Mouse (Mus musculus) layer of hippocampus, adult 2 months (tissue): ENCODE measurements around the gene Fosl2. TPM values are rescaled to one million over a fixed set of nuclear protein-coding genes. Genes with fewer than 3 reads are reported as not detected.
A peak's percentile ranks its signal among the peaks of the same experiment; 100 is the strongest.

ENCODE experiments used
- DNase-seq, 2 experiments: peaks; one replicate each; pipeline ENCODE4 v3.0.0; 2022; ENCODE audit warnings: low spot score in 2 of 2
- H3K27ac ChIP-seq: fragments of 200-600 bp; 2 replicates; pipeline ENCODE4 v1.8.1; 2022
- H3K4me3 ChIP-seq: fragments of 200-600 bp; 2 replicates; pipeline ENCODE4 v1.8.1; 2022; ENCODE audit warnings: mild to moderate bottlenecking
- CTCF ChIP-seq: fragments of 200-600 bp; conservative IDR thresholded peaks from 2 replicates; pipeline ENCODE4 v1.8.1; 2022; ENCODE audit warnings: antibody characterized with exemption, mild to moderate bottlenecking, moderate library complexity
- long read RNA-seq, 2 experiments: library from polyadenylated mRNA; stranded (forward); transcript quantifications; one replicate each; pipeline ENCODE4 v2.0.0; 2021; ENCODE audit warnings: borderline mapping rate in 2 of 2
- total RNA-seq, 2 experiments: library from RNA; stranded (reverse); gene quantifications; 2 replicates each; pipeline ENCODE4 v1.2.3; 2021

Gene Fosl2
- total RNA-seq = 10 to 100 TPM; 52.1 to 52.5 TPM
- long read RNA-seq, experiment 1, full-length matches to known transcripts = 4 of 11 reads
- long read RNA-seq, experiment 1, partial matches to known transcripts = 0 of 11 reads
- long read RNA-seq, experiment 1, other reads (novel, unspliced or antisense) = 7 of 11 reads
- long read RNA-seq, experiment 2, full-length matches to known transcripts = 3 of 15 reads
- long read RNA-seq, experiment 2, partial matches to known transcripts = 0 of 15 reads
- long read RNA-seq, experiment 2, other reads (novel, unspliced or antisense) = 12 of 15 reads

DNA sequence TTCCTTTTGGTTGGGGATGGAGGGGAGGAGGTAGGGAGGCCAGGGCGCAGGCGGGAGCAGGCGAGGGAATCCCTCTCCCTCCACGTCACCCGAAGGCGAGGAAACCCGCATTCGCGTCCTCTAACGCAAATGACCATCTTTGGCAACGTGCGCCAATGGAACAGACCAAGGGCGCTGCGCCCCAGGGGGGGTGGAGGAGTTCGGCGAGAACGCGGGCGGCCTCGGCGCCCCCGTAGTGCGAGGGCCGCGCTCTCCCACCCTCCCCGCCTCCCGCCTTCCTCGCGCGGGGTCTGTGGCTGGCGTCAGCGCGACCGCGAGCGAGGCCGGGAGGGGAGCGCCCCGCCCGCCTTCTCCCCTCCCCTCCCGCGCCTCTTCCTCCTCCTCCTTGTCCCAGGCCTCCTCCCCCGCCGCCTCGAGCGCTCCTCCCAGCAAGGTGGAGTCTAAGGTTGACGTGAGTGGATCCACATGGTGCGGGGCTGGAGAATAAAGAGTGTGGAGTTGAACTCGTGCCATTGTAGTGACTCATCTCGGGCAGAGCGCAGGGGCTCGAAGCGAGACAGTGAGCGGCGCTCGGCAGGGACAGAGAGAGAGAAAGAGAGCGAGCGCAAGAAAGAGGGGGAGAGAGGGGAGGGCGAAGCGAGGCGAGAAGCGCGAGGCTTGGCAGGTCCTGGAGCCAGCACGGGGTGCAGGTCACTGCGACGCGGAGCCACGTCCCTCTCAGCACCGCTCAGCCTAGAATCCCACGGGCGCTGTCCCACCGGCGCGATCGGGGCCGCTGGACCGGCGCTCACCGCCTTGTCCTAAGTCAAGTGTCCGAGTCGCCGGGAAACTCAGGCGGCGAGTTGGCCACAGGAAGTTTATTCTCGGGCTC, at the start of gene Fosl2:
Gene Fosl2, plus strand, starts transcription at position 466 of the 871 bp plus-strand sequence.
- peak; percentile 92 to 96 for DNase-seq
- TF ChIP-seq CTCF = no peak
- peak within 1 kb of the TSS; percentile 86 for H3K4me3 ChIP-seq
- H3K27ac ChIP-seq = peak within 1 kb of the TSS; percentile 99

DNA sequence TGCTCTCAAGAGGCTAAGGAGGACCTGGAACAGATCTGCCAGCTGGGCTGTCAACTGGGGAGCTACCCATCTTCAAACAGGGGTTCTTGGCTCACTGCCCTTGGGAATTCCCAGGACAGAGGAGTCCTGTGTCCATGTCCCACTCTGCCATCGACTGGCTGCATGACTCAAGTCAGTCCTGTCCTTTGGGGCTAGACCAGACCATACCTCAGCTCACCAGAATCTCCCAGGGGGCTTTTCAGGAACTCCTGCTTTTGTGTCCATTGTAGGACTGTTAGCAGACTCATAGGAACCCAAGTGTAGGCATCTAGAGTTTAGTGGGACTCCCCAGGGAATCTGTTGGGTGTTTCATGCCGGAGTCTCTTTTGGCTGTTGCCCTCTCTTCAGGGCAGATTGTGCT, 49.6 kb upstream of the Fosl2 start:
- TF ChIP-seq CTCF = no peak
- DNase-seq = no peak
- Histone ChIP-seq H3K27ac (no peak overlapping the region), H3K4me3 (no peak overlapping the region)

DNA sequence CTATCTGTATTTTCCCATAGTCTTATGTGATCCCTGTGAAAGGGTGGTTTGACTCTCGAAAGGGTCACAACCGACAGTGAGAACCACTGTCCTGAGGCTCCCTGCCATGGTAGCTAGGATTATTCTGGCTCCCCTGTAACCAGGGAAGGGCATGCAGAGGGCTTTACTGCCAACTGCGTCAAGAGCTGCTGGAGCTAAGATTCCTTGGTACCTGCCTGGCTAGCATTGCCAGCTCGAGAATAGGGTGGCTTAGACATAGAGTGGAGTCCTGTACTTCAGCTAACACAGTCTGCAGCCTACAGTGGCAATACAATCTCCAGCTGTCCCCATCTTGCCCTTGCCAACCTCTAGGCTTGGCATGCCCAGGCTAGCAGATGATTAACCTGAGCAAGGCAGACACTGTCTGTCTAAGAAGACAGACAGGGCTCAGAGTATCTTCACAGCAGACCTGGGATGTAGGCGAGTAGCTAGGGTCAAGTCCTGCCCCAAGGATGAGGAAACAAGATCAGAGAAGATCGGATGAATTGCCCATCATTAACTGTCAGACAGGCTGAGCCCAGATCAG, 49.0 kb upstream of the Fosl2 start:
- DNase-seq = no peak
- no peak overlapping the region for H3K27ac ChIP-seq

DNA sequence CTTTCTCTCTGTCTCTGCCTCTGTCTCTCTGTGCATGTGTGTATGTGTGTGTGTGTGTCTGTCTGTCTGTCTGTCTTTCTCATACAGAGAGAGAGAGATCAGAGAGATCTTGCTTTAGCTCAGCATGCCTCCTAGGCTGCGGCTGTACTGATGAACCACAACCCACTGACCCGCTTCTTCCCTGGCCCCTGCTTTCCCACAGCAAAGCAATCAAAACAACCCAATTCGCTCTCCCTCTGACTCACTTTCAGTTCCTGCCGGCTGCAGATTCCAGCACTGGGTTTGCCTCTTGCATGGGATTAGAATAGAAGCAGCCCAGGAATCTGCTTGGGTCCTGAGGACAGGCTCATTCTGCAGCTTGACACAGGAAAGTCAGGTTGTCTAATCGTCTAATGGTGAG, 46.1 kb upstream of the Fosl2 start:
- no peak overlapping the region for H3K27ac ChIP-seq
- TF ChIP-seq CTCF = no peak
- no peak overlapping the region for H3K4me3 ChIP-seq
- no peak for DNase-seq

More for the DNA sequence above, 49.0 kb upstream of the Fosl2 start:
- TF ChIP-seq CTCF = no peak
- H3K4me3 ChIP-seq = no peak overlapping the region

DNA sequence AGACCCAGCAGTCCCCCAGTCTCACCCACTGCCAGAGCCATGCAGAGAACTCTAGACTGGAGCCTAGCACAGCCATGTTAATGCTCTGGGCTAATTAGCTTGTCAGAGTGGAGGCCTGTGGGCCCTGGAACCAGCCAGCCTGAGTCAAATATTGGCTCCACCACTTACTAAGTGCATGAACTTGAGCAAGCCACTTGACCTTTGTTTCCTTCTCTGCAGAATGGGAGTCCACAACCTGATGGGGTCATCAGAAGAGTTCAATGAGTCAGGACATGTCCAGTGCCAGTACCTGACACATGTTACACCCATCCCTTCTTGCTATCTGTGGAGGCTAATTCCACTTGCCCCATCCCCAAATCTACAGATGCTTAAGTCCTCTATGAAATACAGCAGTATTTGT, 43.3 kb upstream of the Fosl2 start:
- TF ChIP-seq CTCF = no peak
- DNase-seq = no peak
- no peak overlapping the region for H3K27ac ChIP-seq
- H3K4me3 ChIP-seq = no peak overlapping the region

DNA sequence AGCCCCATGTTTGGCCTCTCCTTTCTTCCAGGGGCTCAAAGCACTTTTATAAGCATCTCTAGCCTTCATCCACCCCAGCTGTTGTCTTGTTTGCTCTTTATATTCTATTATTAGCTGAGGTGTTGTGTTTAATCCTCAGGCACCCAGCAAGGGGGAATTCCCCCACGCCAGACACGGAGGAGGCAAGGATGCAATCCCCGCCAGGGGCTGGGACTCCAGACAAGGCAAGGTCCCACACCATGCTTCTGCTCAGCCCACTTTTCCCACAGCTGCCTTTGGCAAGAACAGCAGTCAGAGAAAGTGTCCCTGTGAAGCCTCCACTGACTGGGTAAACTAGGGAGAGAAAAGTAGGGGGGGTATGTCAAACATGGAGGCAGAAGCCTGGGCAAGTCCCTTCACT, 36.9 kb upstream of the Fosl2 start:
- TF ChIP-seq CTCF = no peak
- H3K27ac ChIP-seq = no peak overlapping the region

DNA sequence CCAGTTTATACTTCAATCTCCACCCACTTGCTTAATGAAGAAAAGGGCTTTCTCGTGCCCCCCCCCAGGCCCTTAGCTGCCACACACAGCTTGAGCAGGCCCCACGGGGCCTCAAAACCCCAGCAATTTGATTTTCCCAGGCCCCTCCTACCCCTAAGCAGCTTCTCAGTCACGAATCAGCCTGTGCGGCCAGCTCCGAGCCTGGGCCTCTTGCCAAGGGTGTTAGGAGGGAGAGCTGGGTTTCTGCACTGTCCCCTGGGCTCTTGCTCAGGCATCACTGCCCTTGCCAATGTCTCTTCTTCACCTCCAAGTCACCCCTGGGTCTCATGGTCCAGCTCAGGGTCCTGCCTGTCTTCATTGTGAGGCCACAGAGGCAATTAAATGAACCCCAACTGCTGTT, 33.1 kb upstream of the Fosl2 start:
- no peak overlapping the region for H3K27ac ChIP-seq
- TF ChIP-seq CTCF = no peak
- DNase-seq = no peak

More for the DNA sequence above, 36.9 kb upstream of the Fosl2 start:
- H3K4me3 ChIP-seq = no peak overlapping the region
- DNase-seq = no peak

DNA sequence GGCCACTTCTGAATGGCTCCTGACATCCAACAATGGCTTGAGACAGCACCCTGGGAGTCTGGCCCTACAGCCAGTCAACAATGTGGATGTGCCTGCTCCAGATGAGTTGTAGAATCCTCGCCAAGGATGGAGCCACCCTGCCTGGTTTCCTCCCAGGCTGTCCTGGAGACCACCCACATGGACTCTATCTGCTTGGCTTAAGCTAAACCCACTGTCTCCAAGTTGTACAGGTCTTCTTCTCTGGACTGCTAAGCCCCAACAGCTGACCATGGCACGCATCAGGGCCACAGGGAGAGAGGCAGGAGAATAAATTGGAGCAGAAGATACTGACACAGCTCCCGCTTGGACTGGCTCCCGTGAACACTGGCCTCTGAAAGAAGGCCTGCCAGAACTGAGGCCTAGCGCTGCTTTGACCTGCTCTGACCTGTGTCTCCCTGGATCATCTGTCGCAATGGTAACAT, 32.6 kb upstream of the Fosl2 start:
- Histone ChIP-seq H3K27ac (no peak overlapping the region), H3K4me3 (no peak overlapping the region)
- no peak for TF ChIP-seq CTCF
- DNase-seq = no peak

More for the DNA sequence above, 33.1 kb upstream of the Fosl2 start:
- no peak overlapping the region for H3K4me3 ChIP-seq

DNA sequence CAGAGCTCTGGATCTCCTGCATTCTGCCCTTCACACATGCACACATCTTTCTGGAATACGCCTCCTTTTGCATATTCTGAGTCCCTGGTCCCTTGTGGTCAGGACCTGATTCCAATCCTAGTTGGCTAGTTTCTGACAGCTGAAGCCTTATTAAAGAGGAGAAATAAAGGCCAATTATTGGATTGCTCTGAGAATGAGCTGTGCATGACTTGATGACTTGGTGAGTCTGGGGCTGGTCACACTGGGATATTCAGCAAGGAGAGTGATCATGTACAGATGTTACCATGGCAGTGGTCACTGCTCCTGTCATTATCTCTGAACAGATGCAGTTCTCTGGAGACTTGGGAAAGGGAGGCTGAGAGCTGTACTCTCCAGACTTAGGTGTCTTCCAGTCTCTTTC, 32.1 kb upstream of the Fosl2 start:
- no peak for TF ChIP-seq CTCF
- no peak for DNase-seq
- H3K4me3 ChIP-seq = no peak overlapping the region
- no peak overlapping the region for H3K27ac ChIP-seq

DNA sequence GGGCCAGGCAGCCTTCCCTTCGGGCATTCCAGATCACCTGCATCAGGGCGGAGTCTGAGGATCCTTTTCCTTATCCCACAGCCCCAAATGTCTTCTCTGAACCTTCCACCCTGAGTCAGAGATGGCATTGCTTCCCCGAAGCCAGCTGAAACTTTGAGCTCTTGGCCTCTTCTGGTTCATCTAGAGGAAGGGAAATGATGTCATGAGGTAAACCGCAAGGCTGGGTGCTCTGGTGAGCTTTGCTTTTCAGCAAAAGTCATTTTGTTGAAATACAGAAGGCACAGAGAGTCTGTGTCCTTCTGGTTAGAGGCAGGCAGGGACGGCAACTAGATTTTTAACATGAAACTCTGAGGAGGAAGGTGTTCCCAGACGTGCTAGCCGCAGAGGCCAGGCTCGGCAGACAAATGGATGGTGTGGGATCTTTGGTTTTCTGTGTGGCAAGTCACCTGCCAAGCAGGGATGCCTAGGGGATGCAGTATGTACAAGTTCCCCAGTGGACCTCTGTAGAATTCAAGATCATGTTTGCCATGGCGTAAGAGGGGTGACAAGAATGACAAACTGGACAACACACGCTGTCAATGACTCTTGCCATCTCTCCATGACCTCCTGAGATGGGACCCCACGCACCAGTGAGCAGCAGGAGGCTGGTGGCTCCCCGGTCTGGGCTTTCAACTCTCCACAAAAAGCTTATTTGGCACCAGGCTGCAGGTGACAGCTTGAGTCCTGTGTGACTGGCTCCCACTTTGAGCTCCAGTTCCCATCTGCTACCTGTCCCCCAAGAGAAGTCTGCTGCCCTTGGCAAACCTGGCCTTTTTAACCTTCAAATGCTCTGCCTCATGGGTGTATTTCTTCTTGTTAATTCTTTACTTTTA, 31.2 kb upstream of the Fosl2 start:
- DNase-seq = no peak
- TF ChIP-seq CTCF = no peak
- H3K27ac ChIP-seq = no peak overlapping the region
- H3K4me3 ChIP-seq = no peak overlapping the region

DNA sequence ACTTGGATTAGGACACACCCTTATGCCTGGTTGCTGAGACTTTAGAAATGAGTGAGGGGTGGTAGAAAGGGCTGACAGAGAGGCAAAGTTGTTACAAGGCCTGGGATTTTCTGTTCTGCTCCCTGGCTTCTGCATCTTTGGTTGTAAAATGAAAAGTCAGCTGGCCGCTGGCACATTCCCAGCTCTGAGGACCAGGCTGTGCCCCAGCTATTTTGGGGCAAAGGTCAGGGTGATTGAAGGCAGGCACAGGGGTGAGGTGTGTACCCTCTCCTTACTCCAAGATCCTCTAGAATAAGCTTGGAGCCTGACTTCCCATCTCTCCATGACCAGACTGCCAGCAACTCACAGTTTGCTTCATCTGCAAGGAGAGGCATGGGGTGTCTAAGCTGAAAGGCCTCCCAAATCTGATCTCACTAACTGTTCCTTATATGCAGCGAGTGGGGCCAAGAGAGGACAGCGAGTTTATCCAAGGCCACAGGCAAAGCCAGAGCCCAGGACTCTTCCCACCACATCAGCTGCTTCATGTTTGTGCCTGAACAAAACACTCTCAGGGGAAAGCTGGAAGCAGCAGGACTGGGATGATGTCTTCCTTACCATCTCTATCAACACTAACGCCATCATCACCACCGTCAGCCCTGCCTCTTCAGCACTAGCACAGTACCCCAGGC, 29.0 kb upstream of the Fosl2 start:
- no peak for DNase-seq
- Histone ChIP-seq H3K27ac (no peak overlapping the region), H3K4me3 (no peak overlapping the region)
- TF ChIP-seq CTCF = no peak

DNA sequence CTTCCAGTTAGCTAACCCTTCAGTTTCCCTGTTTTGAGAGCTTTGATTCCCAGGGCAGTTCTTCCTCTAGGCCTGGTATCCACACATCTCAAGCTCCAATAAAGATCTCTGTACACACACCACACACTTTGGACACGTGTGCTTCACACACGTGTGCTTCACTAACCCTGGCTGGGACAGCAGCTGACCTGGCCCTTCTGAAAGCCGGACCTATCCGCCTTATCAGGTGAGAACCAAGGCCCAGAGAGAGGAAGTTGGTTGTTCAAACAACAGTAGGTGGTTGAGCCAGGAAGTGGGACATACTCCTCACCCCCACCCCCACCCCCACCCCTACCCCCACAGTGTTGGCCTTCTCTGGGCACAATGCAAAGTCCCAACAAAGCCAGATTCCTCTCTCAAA, 24.9 kb upstream of the Fosl2 start:
- no peak overlapping the region for H3K27ac ChIP-seq
- no peak for TF ChIP-seq CTCF

More for the DNA sequence above, 24.9 kb upstream of the Fosl2 start:
- H3K4me3 ChIP-seq = no peak overlapping the region
- no peak for DNase-seq
